Mouse (Mus musculus) urinary bladder, postnatal 0 days (tissue): ENCODE measurements around the gene Fmo9. TPM values are rescaled to one million over a fixed set of nuclear protein-coding genes. Genes with fewer than 3 reads are reported as not detected.

ENCODE experiments used
- microRNA-seq: library from miRNA; unstranded; fragments of <30 nt; microRNA quantifications from one replicate; pipeline ENCODE4, GENCODE M21; 2016
- polyA plus RNA-seq: library from polyadenylated mRNA; unstranded; fragments of >200 nt; fragmentation: Nextera tagmentation; extraction: Ambion mirVana; gene quantifications from 2 replicates; pipeline ENCODE4 v1.2.1, GENCODE M21; 2015

Fmo9 gene
- not detected in 2 replicates for polyA plus RNA-seq

GRCm38 (mm10) chr1:166681745-166682144, at the start of gene Fmo9:
Fmo9 (minus strand) TSS chr1:166681845.

GRCm38 (mm10) chr1:166647593-166647992, 34.1 kb downstream of the Fmo9 start, which contains the start of gene Gm4847:
Gm4847 (minus strand) TSS chr1:166647693.

Small RNAs within 50 kb of the gene (microRNA-seq; reads per million reads assigned to microRNA genes)
- not detected for gene Gm22992

Other genes starting within 250 kb of the Fmo9 start
- gene Gm4846, start 184.3 kb downstream of the Fmo9 start, polyA plus RNA-seq: not detected in 2 replicates
- not detected in 2 replicates for gene Gm4847, start 34.2 kb downstream of the Fmo9 start, polyA plus RNA-seq